Mouse (Mus musculus) intestine, postnatal 0 days (tissue): ENCODE results near the gene Ddhd1. TPM values are rescaled to one million over a fixed set of nuclear protein-coding genes. Genes with fewer than 3 reads are reported as not detected.

Source experiments
- ATAC-seq: fragments of 200-750 bp; cut with Nextera tagmentation; 2 replicates; pipeline ENCODE4 v1.8.0; 2017; ENCODE audit warnings: mild to moderate bottlenecking, moderate TSS enrichment, moderate library complexity
- H3K27ac ChIP-seq: fragments of 300-500 bp; sonication (generic); 2 replicates; pipeline ENCODE4 v1.5.1; 2014; ENCODE audit warnings: mild to moderate bottlenecking, low read depth, low read length, moderate library complexity
- H3K27me3 ChIP-seq: fragments of 300-500 bp; sonication (generic); replicated peaks from 2 replicates; pipeline ENCODE4 v1.6.1; 2014; ENCODE audit warnings: low read length, mixed read lengths; ENCODE audit not compliant: control insufficient read depth, insufficient read depth
- H3K36me3 ChIP-seq: fragments of 300-500 bp; sonication (generic); 2 replicates; pipeline ENCODE4 v1.6.1; 2014; ENCODE audit warnings: mild to moderate bottlenecking, moderate library complexity; ENCODE audit not compliant: control insufficient read depth, insufficient read depth
- H3K4me1 ChIP-seq: fragments of 300-500 bp; sonication (generic); replicated peaks from 2 replicates; pipeline ENCODE4 v1.6.1; 2014; ENCODE audit warnings: antibody characterized with exemption, low read length, mixed read lengths; ENCODE audit not compliant: control insufficient read depth, insufficient read depth
- H3K4me2 ChIP-seq: fragments of 300-500 bp; sonication (generic); replicated peaks from 2 replicates; pipeline ENCODE4 v1.6.1; 2014; ENCODE audit warnings: low read depth, mild to moderate bottlenecking, moderate library complexity
- H3K4me3 ChIP-seq: fragments of 300-500 bp; sonication (generic); 2 replicates; pipeline ENCODE4 v1.5.1; 2014; ENCODE audit warnings: low read depth, low read length
- H3K9ac ChIP-seq: fragments of 300-500 bp; sonication (generic); 2 replicates; pipeline ENCODE4 v1.6.1; 2014; ENCODE audit warnings: mild to moderate bottlenecking, low read depth, low read length
- H3K9me3 ChIP-seq: fragments of 300-500 bp; sonication (generic); 2 replicates; pipeline ENCODE4 v1.6.1; 2016; ENCODE audit warnings: mixed run types; ENCODE audit not compliant: control insufficient read depth
- CTCF ChIP-seq: sonication (generic); IDR thresholded peaks from 2 replicates; pipeline ENCODE4 v1.5.1; 2016; ENCODE audit warnings: low read depth, mild to moderate bottlenecking, control low read depth, antibody characterized with exemption, moderate library complexity
- WGBS: fragments of 180-500 bp; shearing (Covaris S2); extraction: QIAGEN DNeasy Blood & Tissue Kit; methylation state at CpG from one replicate; pipeline ENCODE4 v1.1.7; 2014; 5-methylcytosine and 5-hydroxymethylcytosine counted together
- microRNA-seq: library from miRNA; unstranded; fragments of <30 nt; microRNA quantifications from one replicate; pipeline ENCODE4, GENCODE M21; 2016
- polyA plus RNA-seq: library from polyadenylated mRNA; unstranded; fragments of >200 nt; fragmentation: Nextera tagmentation; extraction: Ambion mirVana; gene quantifications from 2 replicates; pipeline ENCODE4 v1.2.1, GENCODE M21; 2015

The Ddhd1 gene
- polyA plus RNA-seq, 1 experiment from 2014 or later, result 10.6 TPM

DNA sequence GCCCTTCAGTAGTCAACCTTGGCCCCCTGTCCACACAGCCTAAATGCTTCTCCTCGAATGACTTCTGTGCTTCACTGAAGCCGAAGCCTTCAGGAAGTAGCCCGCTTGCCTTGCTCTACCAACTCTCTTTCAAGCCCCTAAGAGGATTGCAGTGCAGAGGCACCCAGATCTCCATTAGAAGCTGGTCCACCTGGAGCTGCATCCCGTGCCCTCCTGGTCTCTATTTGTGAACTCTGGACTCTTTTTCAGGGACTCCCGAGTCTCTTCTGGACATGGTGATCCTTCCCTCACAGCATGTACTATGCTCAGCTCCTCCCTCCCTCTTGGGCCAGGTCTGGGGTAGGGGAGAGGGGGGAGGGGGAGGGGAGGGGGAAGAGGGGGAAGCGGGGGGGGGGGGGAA lies 113.9 kb downstream of the Ddhd1 start:
- WGBS, result 62% methylated on average over 5 of the region's 6 CpGs
- Histone ChIP-seq H3K9me3 (no peaks in the 10 kb centered on the region), H3K4me3 (no peak overlapping the region), H3K4me1 (no peaks in the 10 kb centered on the region), H3K27me3 (no peaks in the 10 kb centered on the region), H3K27ac (no peak overlapping the region), H3K36me3 (no peaks in the 10 kb centered on the region), H3K9ac (no peak overlapping the region), H3K4me2 (no peak overlapping the region)
- ATAC-seq, result no peak
- TF ChIP-seq CTCF, result no peak

DNA sequence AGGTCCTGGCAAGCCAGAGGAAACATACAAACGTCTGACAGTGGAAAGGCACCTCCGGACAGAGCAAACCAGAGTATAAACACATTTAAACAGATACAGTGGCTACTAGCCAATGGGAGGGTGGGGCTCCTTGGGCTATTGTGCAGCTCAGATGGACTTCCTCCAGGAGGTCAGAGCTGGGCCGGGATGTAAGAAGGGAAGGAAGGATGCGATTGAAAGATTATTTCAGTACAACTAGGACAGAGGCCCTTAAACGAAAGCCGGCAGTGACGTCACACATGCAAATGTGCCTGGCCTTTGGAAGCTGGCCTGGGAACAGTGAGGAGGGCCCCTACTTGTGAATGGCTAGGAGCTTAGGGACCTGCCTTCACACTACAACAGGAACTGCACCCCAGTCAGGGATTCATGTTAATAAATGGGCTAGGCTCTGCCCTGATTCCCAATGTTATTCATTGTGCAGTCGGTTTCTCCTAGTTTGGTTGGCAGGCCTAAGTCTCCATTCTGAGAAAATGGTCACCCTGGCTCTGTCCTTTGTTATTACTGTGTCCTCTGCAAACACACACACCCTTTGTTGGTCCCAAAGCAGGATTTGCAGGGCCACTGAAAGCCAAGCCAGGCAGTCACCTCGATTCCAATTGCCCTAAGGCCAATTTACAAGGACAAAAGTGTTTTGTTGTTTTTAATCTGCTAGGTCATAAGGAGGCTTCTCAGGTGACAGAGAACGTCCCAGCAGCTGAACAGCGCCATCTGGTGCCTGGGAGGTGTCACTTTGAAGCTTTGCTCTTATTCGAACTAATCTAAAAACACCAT lies 118.1 kb downstream of the Ddhd1 start:
- Histone ChIP-seq H3K9ac (no peak overlapping the region), H3K27ac (peak overlapping the region; percentile 35; the same call in 1 of the 2 replicates), H3K36me3 (no peaks in the 10 kb centered on the region), H3K4me1 (no peaks in the 10 kb centered on the region), H3K27me3 (no peaks in the 10 kb centered on the region), H3K9me3 (no peaks in the 10 kb centered on the region), H3K4me3 (no peak overlapping the region), H3K4me2 (no peak overlapping the region)
- peak; percentile 91 for TF ChIP-seq CTCF
- peak; percentile 36; the same call in 1 of the 2 replicates for ATAC-seq
- 34% methylated on average over 12 of the region's 12 CpGs for WGBS

Small RNA genes within 50 kb of the gene (microRNA-seq; reads per million reads assigned to microRNA genes)
- 0.82 reads per million for gene Mir5131

Other genes starting within 250 kb of the Ddhd1 start
- gene Fermt2, start 128.0 kb downstream of the Ddhd1 start, polyA plus RNA-seq, result 138 and 147 TPM in 2 replicates